Mouse (Mus musculus) liver, embryonic 14.5 days (tissue): ENCODE measurements around the gene Rcn1.
A peak's percentile ranks its signal among the peaks of the same experiment; 100 is the strongest.

Experiments
- CTCF ChIP-seq: IDR thresholded peaks from 2 replicates; pipeline ENCODE4 v1.5.1; 2016; ENCODE audit warnings: antibody characterized with exemption, low read depth, control low read depth
- EP300 ChIP-seq: IDR thresholded peaks from 2 replicates; pipeline ENCODE4 v1.6.1; 2016; ENCODE audit warnings: antibody characterized with exemption, low read depth

DNA sequence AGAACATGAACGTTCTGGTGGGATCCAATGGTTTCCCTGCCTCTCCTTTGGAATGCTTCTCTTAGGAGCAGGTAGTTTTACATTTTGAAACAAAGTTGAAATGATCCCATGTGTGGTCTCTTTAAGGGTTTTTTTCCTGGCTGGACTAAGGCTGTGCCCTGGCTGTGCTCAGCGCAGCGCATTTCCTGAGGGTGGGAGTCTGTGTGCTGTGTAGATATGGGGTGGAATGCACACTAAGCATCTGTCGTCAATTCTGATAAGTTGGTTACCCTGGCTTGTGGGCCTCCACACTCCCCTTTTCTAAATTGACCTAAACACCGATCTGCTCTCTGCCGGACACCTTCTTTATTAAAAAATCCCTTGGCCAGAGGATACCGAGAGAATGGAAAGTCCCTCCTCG is 28.3 kb upstream of the Rcn1 start:
- TF ChIP-seq EP300 (peak; percentile 24; the same call in 1 of the 2 replicates), CTCF (no peak)
